Mouse (Mus musculus): ENCODE measurements around the gene Mertk.

GRCm38 (mm10) chr2:128735089-128735488 lies 36.3 kb downstream of the Mertk start:
- TF ChIP-seq CTCF (IDR thresholded peaks at IDR 0.05; ENCODE audit: extremely low read depth, insufficient read depth, insufficient read length, insufficient replicate concordance) (no peak), POLR2A (IDR thresholded peaks at IDR 0.05; ENCODE audit: low read depth, low read length) (no peak)

All from spleen, adult 2 months (tissue).